Mouse (Mus musculus) neural tube, embryonic 14.5 days (tissue): ENCODE measurements around the gene Prr36. TPM values are rescaled to one million over a fixed set of nuclear protein-coding genes. Genes with fewer than 3 reads are reported as not detected.

Experiments used
- ATAC-seq: fragments of 200-750 bp; cut with Nextera tagmentation; 2 replicates; pipeline ENCODE4 v1.8.0; 2017; ENCODE audit warnings: low read depth, mild to moderate bottlenecking, moderate TSS enrichment, moderate library complexity
- H3K27ac ChIP-seq: fragments of 300-500 bp; sonication (generic); 2 replicates; pipeline ENCODE4 v1.5.1; 2014; ENCODE audit warnings: low read depth, mild to moderate bottlenecking, control low read depth, low read length, moderate library complexity, mixed read lengths
- H3K27me3 ChIP-seq: fragments of 300-500 bp; sonication (generic); 2 replicates; pipeline ENCODE4 v1.6.1; 2014; ENCODE audit warnings: low read length; ENCODE audit not compliant: control insufficient read depth, insufficient read depth
- H3K36me3 ChIP-seq: fragments of 300-500 bp; sonication (generic); 2 replicates; pipeline ENCODE4 v1.6.1; 2014; ENCODE audit warnings: low read length, mixed read lengths; ENCODE audit not compliant: control insufficient read depth, insufficient read depth
- H3K4me1 ChIP-seq: fragments of 300-500 bp; sonication (generic); 2 replicates; pipeline ENCODE4 v1.6.1; 2014; ENCODE audit warnings: low read length; ENCODE audit not compliant: control insufficient read depth, insufficient read depth
- H3K4me2 ChIP-seq: fragments of 300-500 bp; sonication (generic); 2 replicates; pipeline ENCODE4 v1.6.1; 2014; ENCODE audit warnings: mild to moderate bottlenecking, low read depth, low read length, control low read depth
- H3K4me3 ChIP-seq: fragments of 300-500 bp; sonication (generic); 2 replicates; pipeline ENCODE4 v1.5.1; 2014; ENCODE audit warnings: low read depth, low read length, control low read depth, mixed read lengths
- H3K9ac ChIP-seq: fragments of 300-500 bp; sonication (generic); replicated peaks from 2 replicates; pipeline ENCODE4 v1.6.1; 2014; ENCODE audit warnings: low read depth, mild to moderate bottlenecking, control low read depth, low read length, mixed read lengths
- H3K9me3 ChIP-seq: fragments of 300-500 bp; sonication (generic); 2 replicates; pipeline ENCODE4 v1.6.1; 2016; ENCODE audit warnings: low read length; ENCODE audit not compliant: control insufficient read depth
- WGBS: fragments of 180-500 bp; shearing (Covaris S2); extraction: QIAGEN DNeasy Blood & Tissue Kit; methylation state at CpG from one replicate; pipeline ENCODE4 v1.1.7; 2014; 5-methylcytosine and 5-hydroxymethylcytosine counted together
- polyA plus RNA-seq: library from polyadenylated mRNA; unstranded; fragments of >200 nt; fragmentation: Nextera tagmentation; extraction: Ambion mirVana; gene quantifications from 2 replicates; pipeline ENCODE4 v1.2.1, GENCODE M21; 2014

The Prr36 gene
- polyA plus RNA-seq, 1 experiment from 2014 or later: 53.3 TPM

DNA sequence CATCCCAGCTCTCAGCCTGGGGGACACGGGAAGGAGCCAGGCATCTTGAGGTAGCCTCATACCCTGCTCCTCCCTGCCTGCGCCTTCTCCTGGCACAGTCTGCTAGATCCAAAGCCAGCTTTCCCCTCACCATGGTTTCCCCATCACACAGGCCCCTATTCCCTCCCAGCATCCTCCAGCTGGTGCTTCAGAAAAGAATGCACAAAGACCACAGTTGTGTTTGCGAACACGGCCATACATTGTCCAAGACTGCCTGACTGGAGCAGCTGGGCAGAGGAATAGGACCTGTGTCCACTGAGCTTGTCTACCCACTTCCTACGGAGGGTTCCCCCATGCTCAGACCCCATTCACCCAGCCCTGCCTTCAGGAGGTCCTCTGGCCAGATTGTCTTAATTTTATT is 25.0 kb downstream of the Prr36 start:
- no peaks in the 10 kb centered on the region for H3K27me3 ChIP-seq
- H3K9ac ChIP-seq: no peak overlapping the region
- peak overlapping the region; percentile 69 for H3K27ac ChIP-seq
- peaks cover 45% of the 10 kb centered on the region for H3K36me3 ChIP-seq
- WGBS: 32% methylated on average over 5 of the region's 5 CpGs
- no peak overlapping the region for H3K4me2 ChIP-seq
- no peaks in the 10 kb centered on the region for H3K9me3 ChIP-seq
- no peaks in the 10 kb centered on the region for H3K4me1 ChIP-seq
- H3K4me3 ChIP-seq: no peak overlapping the region
- ATAC-seq: peak; percentile 50

DNA sequence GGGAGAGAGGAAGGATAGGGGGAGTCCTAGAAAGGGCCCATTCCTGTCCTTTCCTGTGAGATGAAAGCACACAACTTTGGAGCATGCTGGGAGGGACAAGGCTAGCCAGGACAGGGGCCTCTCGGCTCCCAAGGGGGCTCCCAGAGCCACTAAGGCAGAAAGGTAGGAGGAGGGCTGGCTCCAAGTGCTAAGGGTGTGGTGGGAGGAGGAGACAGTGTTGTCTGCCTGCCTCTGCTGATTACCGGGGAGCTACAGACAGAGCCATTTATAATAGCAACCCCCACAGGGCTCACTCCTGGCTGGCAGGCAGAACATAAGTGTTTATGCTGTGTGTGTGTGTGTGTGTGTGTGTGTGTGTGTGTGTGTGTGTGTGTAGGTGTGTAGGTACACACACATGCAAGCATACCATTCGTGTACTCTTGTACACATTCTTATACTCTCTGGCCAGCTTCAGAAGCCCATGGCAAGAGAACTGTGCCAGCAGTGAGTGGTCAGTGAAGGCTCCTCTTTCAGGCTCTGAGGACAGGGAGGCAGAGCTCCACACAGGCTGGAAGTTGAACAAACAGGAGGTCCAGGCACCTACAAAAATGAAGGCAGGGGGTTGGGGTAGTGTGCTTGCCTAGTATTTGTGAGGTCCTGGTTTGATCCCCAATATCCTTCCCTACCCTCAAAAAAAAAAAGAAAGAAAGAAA is 28.1 kb downstream of the Prr36 start:
- no peak overlapping the region for H3K27ac ChIP-seq

DNA sequence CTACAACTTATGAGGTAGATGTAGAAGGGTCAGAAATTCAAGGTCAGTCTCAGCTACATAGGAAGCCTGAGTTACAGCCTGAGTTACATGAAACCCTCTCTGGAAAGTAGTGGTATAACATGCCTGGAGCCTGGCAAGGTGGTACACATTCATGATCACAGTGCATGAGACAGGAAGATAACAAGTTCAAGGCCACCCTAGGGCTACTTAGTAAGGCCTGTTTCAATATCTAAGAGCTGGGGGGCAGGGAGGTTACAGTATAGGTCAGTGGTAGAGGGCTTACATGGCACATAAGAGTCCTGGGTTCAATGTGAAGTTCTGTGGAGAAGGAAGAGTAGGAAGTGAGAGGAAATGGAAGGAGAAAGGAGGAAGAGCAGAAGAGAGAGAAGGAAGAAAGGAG is 28.7 kb downstream of the Prr36 start:
- Histone ChIP-seq H3K27ac (no peak overlapping the region), H3K27me3 (no peaks in the 10 kb centered on the region), H3K4me3 (no peak overlapping the region), H3K36me3 (peaks cover 63% of the 10 kb centered on the region), H3K4me1 (no peaks in the 10 kb centered on the region), H3K9ac (no peak overlapping the region), H3K9me3 (no peaks in the 10 kb centered on the region), H3K4me2 (no peak overlapping the region)
- no peak for ATAC-seq

More for the DNA sequence above, 28.1 kb downstream of the Prr36 start:
- H3K36me3 ChIP-seq: peaks cover 62% of the 10 kb centered on the region
- H3K9me3 ChIP-seq: no peaks in the 10 kb centered on the region
- ATAC-seq: no peak
- H3K4me2 ChIP-seq: no peak overlapping the region
- no peak overlapping the region for H3K9ac ChIP-seq
- WGBS: 31% methylated on average over 3 of the region's 3 CpGs
- H3K27me3 ChIP-seq: no peaks in the 10 kb centered on the region
- no peaks in the 10 kb centered on the region for H3K4me1 ChIP-seq
- H3K4me3 ChIP-seq: no peak overlapping the region

DNA sequence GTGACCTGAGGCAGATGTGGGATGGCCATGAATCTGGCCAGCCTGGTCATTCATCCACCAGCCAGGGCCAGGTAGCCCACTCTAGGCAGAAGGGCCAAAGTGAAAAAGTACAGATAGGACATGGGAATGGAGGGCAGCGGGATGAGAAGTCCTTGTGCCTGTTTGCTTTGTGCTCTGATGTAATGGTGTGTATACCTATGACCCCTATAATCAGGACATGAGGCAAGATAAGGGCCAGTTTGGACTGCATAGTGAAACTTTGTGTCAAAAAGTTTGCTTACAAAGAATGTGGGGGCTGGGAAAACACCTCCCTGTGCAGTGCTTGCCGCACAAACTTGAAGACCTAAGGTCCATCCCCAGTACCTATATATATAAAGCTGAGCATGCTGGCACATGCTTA is 31.1 kb downstream of the Prr36 start:
- no peaks in the 10 kb centered on the region for H3K27me3 ChIP-seq
- H3K9ac ChIP-seq: no peak overlapping the region
- 95% methylated on average over 2 of the region's 2 CpGs for WGBS
- H3K27ac ChIP-seq: no peak overlapping the region
- H3K9me3 ChIP-seq: no peaks in the 10 kb centered on the region
- H3K4me1 ChIP-seq: no peaks in the 10 kb centered on the region
- no peak overlapping the region for H3K4me3 ChIP-seq
- no peak for ATAC-seq
- H3K4me2 ChIP-seq: no peak overlapping the region
- H3K36me3 ChIP-seq: peaks cover 60% of the 10 kb centered on the region

DNA sequence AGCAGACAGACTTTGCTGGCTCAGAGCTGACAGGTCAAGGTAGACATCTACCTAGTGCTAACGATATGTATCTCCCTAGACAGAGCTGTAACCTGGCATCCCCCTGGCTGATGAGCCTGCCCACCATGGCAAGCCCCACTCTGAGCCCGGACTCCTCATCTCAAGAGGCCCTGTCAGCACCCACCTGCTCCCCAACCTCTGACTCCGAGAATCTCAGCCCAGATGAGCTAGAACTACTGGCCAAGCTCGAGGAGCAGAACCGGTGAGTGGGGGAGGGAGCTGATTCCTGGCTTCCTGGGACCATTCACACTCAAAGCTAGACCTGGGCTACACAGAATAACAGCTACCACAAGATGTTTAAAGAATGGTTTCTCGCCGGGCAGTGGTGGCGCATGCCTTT is 33.9 kb downstream of the Prr36 start:
- ATAC-seq: no peak
- WGBS: 89% methylated on average over 8 of the region's 8 CpGs
- H3K4me1 ChIP-seq: no peaks in the 10 kb centered on the region
- H3K27me3 ChIP-seq: no peaks in the 10 kb centered on the region
- no peaks in the 10 kb centered on the region for H3K9me3 ChIP-seq
- H3K4me3 ChIP-seq: no peak overlapping the region
- H3K4me2 ChIP-seq: no peak overlapping the region
- H3K27ac ChIP-seq: no peak overlapping the region
- no peak overlapping the region for H3K9ac ChIP-seq
- H3K36me3 ChIP-seq: peaks cover 50% of the 10 kb centered on the region

DNA sequence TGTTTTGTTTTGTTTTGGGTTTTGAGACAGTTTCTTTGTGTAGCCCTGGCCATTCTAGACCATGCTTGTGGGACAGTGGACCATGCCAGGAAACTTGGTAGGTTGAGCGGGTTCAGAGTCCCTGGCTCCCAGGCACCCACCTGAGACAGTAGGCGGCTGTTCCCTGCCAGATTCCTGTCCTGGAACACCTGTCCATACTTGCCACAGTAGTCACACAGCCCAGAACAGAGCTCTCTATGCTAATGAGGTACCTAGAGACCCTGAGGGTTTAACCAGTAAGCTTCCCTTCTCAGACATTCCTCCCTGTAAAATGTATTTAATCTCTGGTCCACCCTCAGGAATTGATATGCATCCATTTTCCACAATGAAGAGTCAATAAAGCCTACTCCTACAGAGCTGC is 43.2 kb downstream of the Prr36 start:
- ATAC-seq: no peak
- Histone ChIP-seq H3K4me3 (no peak overlapping the region), H3K27me3 (no peaks in the 10 kb centered on the region), H3K4me1 (peaks cover 6% of the 10 kb centered on the region; the same call in 1 of the 2 replicates), H3K27ac (no peak overlapping the region), H3K4me2 (no peak overlapping the region), H3K9me3 (no peaks in the 10 kb centered on the region), H3K36me3 (0 out of 2 replicates have a peak, but pooled peaks cover 6% of the 10 kb centered on the region), H3K9ac (no peak overlapping the region)
- WGBS: 72% methylated on average over 2 of the region's 2 CpGs

DNA sequence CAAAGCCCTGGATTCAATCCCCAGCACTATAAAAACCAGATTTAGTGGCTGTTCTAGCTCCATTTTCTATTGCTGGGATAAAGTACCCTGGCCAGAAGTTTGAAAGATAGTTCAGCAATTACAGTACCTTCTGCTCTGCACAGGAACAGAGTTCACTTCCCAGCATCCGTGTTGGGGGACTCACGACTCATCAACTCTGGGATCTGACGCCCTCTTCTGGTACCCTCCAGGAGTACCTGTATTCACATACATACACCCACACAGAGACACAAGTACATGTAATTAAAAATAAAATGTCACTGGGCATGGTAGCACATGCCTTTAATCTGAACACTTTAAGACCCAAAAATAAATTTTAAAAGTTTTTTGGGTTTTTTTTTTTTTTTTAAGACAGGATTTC is 44.8 kb downstream of the Prr36 start:
- no peaks in the 10 kb centered on the region for H3K27me3 ChIP-seq
- no peak overlapping the region for H3K4me3 ChIP-seq
- peaks cover 18% of the 10 kb centered on the region for H3K4me1 ChIP-seq
- no peak for ATAC-seq
- no peaks in the 10 kb centered on the region for H3K36me3 ChIP-seq
- no peak overlapping the region for H3K27ac ChIP-seq
- H3K9me3 ChIP-seq: no peaks in the 10 kb centered on the region
- 65% methylated on average over 3 of the region's 3 CpGs for WGBS
- no peak overlapping the region for H3K9ac ChIP-seq
- H3K4me2 ChIP-seq: no peak overlapping the region

DNA sequence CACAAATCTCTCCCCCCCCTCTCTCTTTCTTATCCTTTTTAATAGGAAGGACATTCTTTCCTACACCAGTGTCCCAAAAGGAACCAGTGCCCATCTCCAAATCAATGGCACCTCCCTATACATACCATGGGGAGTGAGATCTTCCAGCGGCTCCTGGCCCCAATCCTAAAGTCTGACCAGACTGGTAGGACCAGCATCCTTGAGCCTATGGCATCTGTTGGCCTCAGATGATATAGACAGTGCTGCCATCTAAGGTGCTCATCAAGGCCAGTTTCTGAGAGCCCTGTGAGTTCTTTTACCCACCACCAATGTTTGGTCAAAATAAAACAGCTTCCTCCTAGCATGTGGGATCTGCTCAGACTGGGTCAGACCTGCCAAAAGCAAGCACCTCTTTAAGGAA is 49.3 kb downstream of the Prr36 start:
- Histone ChIP-seq H3K27ac (no peak overlapping the region), H3K27me3 (no peaks in the 10 kb centered on the region), H3K4me3 (peak overlapping the region; percentile 2; the same call in 1 of the 2 replicates), H3K9ac (no peak overlapping the region), H3K9me3 (no peaks in the 10 kb centered on the region), H3K36me3 (no peaks in the 10 kb centered on the region), H3K4me2 (peak overlapping the region; percentile 57), H3K4me1 (peaks cover 22% of the 10 kb centered on the region)
- WGBS: 85% methylated on average over 1 of the region's 1 CpGs
- ATAC-seq: no peak

DNA sequence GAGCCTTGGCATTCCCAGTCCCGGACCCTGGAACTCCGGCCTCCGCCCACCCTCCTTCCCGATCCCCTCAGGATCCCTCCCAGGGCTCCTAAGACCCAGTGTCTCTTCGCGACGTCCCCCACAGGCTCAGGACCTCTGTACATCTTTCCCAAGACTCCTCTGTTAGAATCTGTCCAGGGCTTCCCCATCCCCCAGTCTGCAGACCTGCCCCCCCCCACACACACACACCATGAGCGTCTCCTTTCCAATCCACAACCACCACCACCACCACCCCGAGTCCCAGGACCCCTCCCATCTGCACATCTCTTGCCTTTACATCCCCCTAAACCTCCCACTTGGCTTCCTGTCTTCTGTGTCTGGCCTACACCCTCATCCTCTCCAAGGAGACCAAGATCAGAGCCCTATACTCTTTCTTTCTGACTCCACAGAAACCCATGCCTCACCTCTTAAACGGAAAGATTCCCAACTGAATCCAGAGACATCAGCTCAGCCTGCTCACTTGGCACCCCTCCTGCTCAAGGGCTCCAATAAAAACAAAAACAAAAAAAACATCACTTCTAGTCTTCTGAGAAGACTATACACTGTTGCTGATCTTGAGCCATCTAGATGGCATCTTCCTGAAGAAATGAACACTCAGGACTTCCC is 50.3 kb downstream of the Prr36 start:
- ATAC-seq: peak; percentile 1; the same call in 1 of the 2 replicates
- H3K36me3 ChIP-seq: no peaks in the 10 kb centered on the region
- 6% methylated on average over 10 of the region's 10 CpGs for WGBS

More for the DNA sequence above, 50.3 kb downstream of the Prr36 start:
- H3K9ac ChIP-seq: peak overlapping the region; percentile 89
- no peaks in the 10 kb centered on the region for H3K27me3 ChIP-seq
- H3K9me3 ChIP-seq: no peaks in the 10 kb centered on the region
- peaks cover 22% of the 10 kb centered on the region for H3K4me1 ChIP-seq
- peak overlapping the region; percentile 57 for H3K4me2 ChIP-seq
- H3K4me3 ChIP-seq: peak overlapping the region; percentile 85
- peak overlapping the region; percentile 67 for H3K27ac ChIP-seq
